Mouse (Mus musculus): ENCODE measurements around the gene Rffl.

The Rffl gene

DNA sequence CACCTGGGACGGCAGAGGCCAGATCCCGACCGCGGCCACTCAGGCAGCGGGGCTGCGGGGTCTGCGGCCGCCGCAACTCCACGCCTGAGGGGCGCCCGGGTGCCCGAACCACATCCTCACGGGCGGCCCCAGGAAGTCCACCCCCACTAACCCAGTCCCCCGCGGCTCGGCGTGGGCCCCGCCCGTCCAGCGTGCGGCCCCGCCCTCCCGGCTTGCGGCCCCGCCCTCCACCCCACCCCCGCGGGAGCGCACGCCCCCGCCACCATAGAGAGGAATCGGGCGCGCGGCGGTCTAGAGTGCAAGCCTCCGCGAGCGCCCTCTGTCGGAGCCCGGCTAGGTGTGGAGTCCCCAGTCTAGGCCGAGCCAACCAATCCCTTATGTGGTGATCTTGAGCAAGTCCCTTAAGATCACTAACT, at the start of gene Rffl:
Gene Rffl (minus strand): TSS at position 180 of the 416 bp plus-strand sequence.
- DNase-seq: peak; percentile 92

DNA sequence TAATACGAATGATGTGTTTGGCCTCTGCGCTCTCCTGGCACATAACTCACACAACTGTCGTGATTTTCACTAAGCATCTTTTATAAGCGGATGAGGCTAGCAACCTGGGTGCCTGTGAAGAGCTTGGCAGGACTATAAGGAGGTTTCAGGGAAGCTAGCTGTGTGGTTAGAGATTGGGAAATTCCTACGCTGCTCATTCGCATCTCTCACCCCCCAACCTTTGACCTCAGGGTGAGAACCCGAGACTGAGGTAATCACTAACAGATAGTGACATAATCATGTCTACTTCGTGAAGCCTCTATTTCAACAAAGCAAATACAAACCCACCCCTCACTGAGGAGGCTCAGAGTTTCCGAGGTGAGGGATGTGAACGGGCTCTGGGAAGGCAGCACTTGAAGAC, 49.8 kb upstream of the Rffl start:
- no peak for DNase-seq

DNA sequence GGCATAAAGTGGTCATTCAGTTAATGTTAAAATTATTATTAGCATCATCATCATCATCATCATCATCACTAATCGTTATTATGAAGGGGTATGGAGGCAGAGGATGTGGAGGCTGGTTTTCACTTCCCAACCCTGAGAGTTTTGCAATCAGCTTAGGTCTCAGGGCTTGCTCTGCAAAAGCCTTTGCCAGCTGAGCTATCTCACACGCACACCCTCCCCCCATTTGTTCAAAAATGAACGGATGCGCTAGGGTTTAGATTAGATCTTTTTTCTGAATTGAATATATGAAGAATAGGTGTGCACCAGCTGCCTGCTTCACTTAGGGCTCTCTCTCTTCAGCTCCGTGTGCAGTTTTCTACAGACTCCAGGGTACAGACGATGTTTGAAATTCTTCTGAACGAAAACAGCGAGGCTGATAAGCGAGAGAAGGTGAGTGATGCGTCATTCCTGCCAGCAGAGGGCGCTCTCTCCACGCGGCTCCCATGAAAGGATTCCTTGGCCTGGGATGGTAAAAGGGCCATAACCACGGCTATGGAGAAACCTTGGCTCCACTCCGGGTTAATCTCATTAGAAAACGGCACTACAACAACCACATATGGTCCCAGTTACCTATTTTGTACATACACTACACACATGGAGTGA, 43.8 kb upstream of the Rffl start:
- DNase-seq: no peak

DNA sequence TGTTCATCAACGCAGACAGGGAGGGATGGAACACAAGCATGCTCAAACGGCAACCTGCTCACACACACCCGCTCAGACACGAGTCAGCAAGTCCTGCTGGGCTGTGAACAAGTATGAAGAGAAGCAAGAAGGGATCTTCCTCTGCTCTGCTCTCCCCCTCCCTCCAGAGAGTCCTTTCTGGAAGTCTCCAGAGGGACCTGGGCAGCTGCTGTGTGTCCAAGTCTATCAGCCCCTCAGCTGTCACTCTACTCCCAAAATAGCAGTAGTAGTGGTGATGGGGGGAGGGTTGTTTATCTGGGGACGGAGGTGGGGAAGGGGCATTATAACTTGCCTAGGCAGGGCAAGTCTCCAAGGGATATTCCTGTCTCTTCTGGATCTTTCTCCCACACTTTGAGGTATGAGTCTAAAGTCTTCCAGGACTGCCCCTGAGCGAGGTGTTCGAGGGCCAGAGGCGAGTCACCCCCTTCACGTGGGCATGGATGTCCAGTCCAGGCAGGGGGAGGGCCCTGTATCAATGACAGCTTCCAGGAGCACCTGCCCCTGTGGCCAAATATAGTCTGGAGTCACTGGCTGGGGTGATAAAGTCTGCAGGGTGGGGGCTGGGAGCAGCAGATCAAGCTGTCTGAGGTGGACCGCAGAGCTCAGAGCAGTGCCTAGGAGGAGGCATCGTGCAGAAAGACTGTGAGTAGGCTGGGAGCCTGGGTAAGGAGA, 39.8 kb upstream of the Rffl start:
- no peak for DNase-seq

DNA sequence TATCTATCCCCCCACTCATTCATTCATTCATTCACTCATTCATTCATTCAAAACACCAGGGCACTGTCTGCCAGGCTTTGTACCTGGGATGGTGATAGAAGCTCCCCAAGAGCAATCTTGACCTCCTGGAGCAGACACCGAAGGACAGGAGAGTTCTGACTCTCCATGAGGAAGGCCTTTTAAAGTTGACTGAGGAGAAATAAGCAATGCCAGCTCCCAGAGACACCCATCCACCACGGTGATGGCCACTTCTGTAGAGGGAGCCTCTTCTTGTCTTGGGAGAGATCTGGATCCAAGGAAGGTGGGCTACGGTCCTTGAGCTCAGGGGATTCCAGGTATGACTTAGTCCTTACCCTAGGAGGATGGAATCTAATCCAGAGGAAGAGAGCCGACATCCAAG, 39.2 kb upstream of the Rffl start, which contains the start of gene Unc45b:
Gene Unc45b (plus strand): TSS at position 301 of the 400 bp plus-strand sequence.
- no peak for DNase-seq

DNA sequence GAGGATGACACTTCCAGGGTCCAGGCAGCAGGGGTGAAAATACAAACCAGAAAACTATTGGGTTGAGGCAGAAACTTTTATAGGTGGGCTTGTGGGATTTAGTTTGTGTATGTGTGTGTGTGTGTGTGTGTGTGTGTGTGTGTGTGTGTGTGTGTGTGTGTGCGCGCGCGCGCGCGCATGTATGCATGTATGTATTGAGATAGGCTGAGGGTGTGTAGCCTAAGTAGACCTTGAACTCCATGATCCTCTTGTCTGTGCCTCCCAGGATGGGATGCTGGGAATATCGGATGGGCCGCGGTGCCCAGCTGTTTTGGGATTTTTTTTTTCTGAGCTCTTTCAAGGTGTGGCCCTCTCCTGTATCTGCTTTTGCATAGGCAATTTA, 37.6 kb upstream of the Rffl start:
- DNase-seq: no peak

DNA sequence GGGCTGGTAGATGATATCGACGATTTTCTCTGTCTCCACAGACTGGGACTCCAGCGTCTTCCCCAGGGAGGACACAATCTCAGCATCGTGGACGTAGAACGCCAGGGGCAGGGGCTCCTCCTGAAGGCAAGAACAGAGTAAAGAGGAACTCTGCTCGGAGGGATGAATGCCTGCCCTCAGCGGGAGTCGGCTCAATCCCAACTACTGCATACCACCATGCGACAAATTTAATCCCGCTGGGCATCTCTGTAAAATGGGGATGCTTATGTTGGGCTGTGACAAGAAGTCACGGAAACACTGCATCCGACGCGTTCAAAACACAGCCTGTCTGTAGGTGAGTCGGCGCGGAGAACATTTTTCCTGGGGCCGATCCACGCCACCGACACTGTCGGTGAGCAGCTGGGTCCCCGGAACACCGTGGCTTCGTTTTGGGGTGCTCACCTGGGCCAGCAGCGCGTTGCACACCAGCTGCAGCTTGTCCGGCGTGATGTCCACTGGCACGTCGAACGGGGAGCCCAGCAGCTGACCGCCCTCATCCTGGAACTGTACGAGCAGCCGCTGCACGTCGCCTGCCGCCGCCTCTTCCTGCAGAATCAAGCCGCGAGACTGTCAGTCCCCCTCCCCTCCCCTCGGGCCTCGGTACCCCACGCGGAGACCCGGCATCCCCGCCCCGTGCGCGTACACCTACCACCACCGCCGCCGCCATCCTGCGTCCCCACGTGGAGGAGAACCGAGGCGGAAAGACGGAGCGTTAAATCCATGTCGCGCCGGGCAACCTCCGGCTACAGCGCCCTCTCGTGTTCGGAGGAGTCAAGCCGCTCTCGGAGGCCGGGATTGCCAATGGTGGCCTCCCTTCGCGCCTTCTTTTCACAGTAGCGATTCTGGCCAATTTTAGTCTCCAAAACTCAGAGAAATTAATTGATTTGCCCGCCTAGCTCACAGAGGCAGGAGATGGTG, 36.9 kb upstream of the Rffl start, which contains the start of gene Nle1:
Gene Nle1 (minus strand): TSS at position 761 of the 957 bp plus-strand sequence.
- DNase-seq: peak; percentile 87

DNA sequence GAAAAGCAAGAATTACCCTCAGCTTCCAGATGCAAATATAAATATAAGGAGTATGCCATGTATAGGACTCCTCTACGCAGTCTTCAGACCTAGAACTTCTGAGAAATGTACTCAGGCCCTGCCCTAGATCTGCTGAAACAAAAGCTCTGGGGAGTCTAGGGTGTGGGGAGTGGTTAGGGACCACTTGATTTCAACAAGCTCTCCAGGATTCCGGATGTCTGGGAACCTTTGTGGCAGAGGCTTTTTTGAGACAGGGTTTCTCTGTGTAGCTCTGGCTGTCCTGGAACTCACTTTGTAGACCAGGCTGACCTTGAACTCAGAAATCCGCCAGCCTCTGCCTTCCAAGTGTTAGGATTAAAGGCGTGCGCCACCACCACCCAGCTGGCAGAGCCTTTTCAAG, 34.8 kb upstream of the Rffl start:
- DNase-seq: no peak

DNA sequence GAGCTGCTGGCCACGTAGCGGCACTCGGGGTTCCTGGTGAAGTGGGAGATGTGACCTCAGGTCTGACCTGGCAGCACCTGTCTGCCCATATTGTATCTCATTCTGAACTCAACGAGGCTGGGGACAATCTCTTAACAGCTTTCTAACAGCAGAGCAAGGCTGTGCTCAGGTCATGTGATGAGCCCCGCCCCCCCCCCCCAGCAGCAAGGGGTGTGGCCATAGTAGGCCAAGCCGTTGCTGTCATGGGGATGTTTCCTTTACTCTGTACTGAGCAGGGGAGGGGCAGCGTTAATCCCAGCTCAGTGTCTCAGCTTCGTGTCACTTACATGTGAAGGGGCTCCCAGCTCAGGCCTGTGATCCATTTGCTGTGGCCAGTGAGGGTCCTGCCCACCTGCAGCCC, 33.9 kb upstream of the Rffl start:
- DNase-seq: no peak

DNA sequence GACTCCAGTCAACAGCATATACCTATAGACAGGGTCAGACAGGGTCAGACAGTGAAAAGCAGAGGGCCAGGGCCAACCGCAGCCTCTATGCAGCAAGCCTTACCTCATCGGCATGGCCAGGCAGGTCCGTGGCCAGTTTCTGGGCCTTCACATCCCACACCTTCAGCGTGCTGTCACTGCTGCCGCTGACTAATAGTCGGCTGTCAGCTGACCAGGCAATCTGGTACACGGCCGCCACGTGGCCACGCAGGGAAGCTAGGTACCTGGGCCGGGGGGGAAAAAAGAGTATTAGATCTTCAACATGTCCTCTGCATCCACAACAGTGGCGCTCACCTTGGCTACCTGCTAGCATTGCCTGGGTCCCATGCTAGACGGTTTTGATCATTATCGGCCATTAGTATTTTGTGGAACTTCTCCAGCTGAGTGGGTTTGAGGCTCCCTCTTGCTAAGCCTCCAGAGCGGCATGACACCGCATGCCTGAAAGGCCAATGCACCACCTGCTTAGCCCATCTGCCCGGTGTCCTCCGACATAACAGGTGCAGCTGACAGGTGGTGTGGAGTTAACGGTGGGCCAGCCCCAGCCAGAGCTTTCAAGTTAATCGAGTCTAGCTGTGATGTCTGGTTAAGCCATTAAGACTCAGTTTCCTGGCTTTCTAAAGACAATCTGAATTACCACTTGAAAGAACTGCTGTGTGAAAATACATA, 30.7 kb upstream of the Rffl start:
- no peak for DNase-seq

DNA sequence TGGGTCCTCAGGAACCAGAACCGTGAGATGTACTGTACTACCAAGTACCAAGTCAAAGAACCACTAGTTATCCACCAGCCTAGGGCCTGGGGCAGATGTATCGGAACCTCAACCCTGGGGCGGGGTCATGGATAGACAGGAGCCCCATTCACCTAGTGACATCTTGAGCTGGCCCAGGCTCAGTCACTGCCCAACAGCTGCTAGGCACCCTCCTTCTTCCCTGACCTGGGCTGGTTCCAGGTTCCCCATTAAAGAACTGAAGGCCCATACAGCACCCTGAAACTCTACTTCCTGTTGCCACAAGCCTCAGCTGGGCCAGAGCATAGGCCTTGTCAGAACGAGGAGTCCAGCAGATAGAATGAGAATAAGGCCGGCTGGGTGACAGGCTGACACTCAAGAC, 28.7 kb upstream of the Rffl start:
- no peak for DNase-seq

DNA sequence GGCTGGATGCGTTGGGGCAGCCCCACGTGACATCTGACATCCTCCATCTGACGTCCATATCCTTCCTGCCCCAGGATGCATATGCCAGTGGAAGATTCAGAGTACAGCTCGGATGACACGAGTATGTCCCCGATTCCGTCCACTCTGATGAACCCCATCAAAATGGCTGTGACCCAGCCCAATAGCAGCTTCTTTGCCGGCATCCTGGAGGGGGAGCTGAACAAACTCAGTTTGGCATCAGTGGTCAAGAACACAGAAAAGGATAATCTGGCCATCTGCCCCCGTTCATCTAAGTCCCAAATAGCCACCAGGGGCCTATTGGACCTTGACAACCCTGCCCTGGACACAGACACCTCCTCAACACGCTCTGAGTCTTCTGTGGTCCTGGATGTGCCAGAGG, 26.5 kb upstream of the Rffl start:
- no peak for DNase-seq

DNA sequence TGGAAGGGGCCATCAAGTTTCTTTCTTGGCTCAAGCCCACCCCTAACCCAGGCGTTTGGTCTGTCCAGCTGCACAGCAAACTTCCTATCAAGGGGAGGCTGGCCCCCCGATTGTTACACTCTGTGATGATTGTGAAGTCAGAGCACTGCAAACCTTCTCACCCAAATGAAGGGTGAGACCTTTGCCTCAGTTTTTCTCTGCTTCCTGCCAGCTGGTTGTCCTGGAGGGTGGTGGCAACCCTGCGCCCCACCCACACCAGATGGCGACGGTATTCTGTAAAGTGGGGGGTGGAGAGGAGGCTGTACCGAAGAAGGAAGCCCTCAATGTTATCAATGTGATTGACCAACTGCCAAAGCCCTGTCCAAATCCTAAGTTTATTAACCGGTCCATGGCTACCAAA, 20.9 kb upstream of the Rffl start, which contains the start of gene Fndc8:
Gene Fndc8 (plus strand): TSS at position 189 of the 400 bp plus-strand sequence.
- DNase-seq: no peak

DNA sequence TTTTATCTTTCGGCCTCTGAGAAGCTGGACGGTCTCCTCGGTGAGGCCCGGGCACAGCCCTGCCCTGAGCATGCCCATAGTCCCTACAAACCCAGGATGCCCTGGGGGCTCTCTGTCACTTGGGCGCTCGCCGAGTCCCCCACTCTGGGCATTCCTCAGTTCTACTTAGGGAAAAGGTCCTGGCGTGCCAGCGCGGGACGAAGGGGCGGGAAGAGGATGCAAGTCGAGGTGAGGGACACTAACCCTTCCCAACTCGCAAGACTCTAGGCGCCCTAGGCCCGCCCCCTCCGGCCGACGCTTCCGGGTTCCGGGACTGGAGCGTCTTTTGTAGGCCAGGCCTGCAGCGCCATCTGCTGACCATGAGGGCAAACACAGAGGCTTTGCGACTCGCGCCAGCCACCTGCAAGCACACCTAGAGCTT, 19.3 kb upstream of the Rffl start, which contains the start of gene Rad51d:
Gene Rad51d (minus strand): TSS at position 273 of the 421 bp plus-strand sequence.
- peak; percentile 91 for DNase-seq

DNA sequence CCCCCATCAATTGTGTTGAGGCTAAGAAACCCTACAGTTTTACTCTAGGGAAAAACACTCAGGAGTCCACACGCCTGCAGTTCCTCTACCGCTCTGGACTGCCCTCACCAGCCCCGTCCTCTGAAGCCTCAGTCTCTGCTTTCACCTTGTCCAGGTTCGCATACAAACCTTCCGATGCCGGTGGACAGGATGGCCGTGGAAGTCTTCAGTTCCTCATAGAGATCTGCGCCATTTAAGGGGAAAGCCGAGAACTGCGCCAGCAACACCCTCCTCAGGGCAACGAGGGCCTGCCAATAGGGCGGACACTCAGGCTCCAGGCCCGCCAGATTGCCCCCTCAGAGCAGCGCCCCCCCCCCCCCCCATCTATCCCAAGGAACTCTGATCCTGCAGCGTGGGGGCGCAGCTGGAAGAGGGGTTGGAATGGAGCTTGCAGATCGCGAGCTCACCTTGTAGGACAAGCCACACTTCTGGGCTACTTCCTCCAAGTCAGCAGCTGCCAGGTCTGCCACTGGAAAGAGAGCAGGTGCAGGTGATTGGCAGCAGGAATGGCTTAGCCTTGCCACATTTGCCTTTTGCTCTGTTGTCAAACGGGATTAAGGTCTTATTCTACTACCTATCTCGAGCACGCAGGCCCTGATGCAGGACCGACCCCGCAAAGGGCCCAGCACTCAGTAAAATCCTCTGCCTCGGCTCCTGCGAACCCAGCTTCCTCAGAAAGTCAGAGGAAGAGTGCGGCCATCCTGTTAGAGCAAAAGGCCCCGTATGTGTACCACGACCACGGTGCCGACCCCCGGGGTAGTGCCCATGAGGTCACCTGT, 18.7 kb upstream of the Rffl start:
- DNase-seq: no peak

DNA sequence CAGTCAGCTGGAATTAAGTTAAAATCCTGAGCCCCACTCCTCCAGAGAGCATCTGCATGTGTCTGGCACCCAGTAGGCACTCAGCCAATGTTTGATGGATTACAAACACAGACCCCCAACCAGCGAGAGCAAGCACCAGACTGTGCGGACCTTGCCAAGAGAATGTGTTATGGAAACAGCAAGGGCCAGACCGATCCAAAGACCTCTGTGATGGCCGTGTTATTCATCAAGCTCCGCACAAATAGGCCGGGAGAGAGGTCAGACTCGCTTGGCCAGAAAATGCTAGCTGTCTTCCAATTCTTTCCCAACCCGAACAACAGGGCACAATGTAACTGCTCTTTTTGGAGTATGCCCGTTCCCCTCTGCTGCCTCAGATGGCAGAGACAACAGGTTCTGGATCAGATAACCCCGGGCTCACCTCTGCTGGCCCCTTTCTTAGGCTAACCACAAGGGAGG, 17.5 kb upstream of the Rffl start:
- peak; percentile 33 for DNase-seq

DNA sequence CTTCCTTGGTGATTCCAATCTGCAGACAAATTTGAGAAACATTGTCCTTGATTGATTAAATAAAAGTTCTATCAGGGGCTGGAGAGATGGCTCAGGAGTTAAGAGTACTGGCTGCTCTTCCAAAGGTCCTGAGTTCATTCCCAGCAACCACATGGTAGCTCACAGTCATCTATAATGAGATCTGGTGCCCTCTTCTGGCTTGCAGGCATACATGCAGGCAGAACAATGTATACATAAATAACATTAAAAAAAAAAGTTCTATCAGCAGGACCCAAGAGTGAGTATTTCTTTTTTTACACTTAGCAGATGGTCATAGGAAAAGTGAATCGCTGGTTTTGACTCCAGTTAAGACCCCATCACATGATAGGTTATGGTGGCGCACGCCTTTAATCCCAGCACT, 15.5 kb upstream of the Rffl start:
- DNase-seq: no peak

DNA sequence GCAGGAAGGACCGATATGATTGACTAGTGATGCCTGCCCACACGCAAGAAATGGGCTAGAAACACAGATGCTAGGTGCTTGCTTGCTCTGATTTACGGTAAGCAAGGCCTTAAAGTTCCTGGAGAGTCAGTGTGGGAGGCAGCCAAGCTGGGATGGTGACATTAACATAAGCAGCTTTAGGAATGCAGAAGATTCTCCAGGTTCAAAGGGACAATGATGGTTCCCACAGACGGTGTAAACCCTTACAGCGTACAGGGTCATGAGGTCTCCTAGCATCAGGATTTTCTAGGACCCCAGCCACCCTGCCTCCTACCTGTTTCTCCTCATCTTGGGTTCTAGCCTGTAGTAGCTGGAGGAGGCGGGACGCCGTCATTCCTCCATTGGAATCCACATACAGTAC, 12.2 kb upstream of the Rffl start:
- no peak for DNase-seq

DNA sequence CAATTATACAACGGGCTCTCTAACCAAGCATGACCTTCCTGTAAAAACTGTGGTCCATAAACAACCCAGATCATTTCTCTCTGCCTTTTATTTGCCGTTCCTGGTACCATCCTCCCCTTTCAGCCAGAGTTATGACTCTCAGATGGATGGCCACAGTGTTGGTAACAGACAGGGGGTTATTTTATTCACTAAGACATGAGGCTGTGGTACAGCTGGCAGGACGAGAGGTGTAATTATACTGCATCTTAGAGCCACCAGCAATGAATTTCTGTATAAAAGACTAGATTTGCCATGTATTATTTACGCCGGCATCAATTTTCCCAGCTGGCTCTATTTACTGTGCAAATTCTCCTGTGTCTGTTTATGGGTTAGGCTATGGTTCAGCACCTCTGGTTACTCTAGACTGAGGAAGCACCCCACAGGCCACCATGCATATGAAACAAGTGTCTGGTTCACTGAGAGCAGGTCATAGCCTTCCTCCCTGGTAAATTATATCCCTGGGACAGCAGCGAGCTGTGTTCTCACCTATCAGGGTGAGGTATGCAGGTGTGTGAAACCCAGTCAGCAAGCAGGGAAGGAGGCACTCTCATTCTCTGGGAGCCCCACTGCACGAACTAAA, 6.8 kb upstream of the Rffl start:
- DNase-seq: no peak

DNA sequence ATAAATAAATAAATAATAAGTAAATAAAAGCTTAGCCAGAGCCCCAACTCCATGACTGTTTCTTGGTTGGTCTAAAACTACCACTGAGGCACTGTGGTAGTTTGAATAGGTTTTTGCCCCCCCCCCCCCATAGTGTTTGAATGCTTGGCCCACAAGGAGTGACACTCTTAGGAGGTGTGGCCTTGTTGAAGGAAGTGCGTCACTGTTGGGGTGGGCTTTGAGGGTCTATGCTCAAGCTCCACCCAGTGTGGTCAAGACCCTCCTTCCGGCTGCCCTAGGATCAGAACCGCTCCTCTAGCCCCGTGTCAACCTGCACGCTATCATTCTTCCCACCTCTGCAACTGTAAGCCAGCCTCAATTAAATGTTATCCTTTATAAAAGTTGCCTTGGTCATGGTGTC, 4.6 kb upstream of the Rffl start:
- DNase-seq: no peak

DNA sequence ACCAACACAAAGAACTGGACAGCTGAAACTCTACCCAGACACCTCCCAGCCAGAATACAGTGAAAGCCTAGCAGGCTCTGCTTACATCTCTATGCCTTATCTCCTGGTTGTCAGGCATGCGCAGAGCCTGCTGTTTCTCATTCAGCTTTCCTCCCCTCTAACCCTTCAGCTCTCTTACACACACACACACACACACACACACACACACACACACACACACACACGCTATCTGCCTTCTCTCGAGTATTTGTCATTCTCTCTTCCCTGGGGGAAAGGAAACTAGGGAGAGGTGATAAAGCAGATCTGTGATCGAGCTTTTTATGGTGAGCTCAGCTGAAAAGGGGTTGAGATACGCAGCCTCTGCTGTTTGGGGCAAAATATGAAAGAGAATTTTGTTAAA, 3.9 kb upstream of the Rffl start:
- DNase-seq: no peak

Data from layer of hippocampus, adult 9-11 months (tissue).